Mouse (Mus musculus): Measurements from ENCODE around the gene Pip4k2a. TPM values are rescaled to one million over a fixed set of nuclear protein-coding genes. Genes with fewer than 3 reads are reported as not detected.
A peak's percentile ranks its signal among the peaks of the same experiment; 100 is the strongest.
"Not testable (repeated sequence)": the region's sequence is repeated elsewhere in the genome, so short reads cannot be mapped to it uniquely, and the experiment has no call there.

Gene Pip4k2a
- polyA plus RNA-seq (2015; fragmentation: Nextera tagmentation; extraction: Ambion mirVana), result 11.1 and 11.8 TPM in 2 replicates

DNA sequence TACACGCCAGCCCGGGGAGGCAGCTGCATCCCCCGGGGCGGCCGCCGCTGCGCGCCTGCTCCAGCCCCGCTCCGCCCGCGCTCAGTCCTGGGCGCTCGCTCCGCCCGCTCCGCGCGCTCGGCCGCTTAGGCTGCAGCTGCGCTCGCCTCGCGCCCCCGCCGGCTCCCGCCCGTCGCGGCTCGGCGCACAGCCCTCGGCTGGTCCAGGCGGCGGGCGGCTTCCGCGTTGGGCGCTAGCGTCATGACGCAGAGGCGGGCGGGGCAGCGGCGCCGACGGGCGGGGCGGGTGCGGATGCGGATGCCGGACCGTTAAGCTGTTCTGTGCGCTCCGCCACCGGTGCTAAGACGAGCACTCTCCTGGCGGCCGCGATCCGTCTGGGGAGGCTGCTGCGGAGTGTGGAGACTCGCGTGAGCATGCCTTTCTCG is at the start of gene Pip4k2a, which contains the start of gene 4930426L09Rik:
Pip4k2a (minus strand) TSS at position 73 of the 425 bp plus-strand sequence.
4930426L09Rik (plus strand) TSS at position 290 of the 425 bp plus-strand sequence.
- Histone ChIP-seq H3K36me3 (no peaks in the 10 kb centered on the region), H3K9ac (replicated peaks) (peak within 1 kb of the TSS; percentile 89), H3K27ac (replicated peaks) (peak within 1 kb of the TSS; percentile 88), H3K9me3 (no peaks in the 10 kb centered on the region), H3K4me3 (peak within 1 kb of the TSS; percentile 76), H3K4me1 (peaks cover 20% of the 10 kb centered on the region), H3K4me2 (replicated peaks) (peak within 1 kb of the TSS; percentile 92), H3K27me3 (no peaks in the 10 kb centered on the region)
- peak; percentile 98 for ATAC-seq (replicated peaks)
- WGBS, result 1% methylated on average over 64 of the region's 66 CpGs

DNA sequence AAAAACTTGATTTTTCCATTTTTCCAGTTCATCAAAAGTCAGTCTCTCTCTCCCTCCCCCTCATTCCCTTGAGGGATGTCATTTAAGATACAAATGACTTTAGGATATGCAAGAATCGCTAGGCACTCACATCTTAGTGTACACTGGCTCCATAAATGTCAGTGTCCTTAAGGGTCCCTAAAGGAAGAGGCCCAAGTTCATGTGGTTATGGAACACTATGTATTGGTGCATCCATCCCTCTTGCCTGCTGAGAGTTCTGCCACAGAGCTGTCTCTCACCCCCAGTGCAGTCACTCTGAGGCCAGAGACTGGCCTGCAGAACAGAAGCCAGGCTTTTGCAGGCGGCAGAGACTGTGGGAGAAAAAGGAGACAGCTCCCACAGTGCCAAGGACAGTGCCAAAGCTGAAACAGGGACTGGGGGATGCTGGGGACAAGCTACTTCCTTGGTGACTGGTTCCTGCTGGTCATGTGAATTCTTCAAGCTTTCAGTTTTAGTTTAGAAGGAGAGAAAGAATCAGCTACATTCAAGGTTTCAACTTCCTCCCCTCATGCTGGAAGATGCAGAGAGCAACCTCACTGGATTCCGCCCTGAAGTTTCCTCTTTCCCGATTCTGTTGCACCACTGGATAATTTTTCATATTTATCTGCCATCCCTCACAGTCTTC is 40.1 kb upstream of the Pip4k2a start:
- Histone ChIP-seq H3K27me3 (no peaks in the 10 kb centered on the region), H3K4me1 (no peaks in the 10 kb centered on the region), H3K9me3 (no peaks in the 10 kb centered on the region), H3K27ac (replicated peaks) (no peak overlapping the region), H3K9ac (replicated peaks) (no peak overlapping the region), H3K36me3 (no peaks in the 10 kb centered on the region), H3K4me3 (no peak overlapping the region), H3K4me2 (replicated peaks) (no peak overlapping the region)
- ATAC-seq (replicated peaks), result no peak
- WGBS, result 84% methylated on average over 4 of the region's 4 CpGs

DNA sequence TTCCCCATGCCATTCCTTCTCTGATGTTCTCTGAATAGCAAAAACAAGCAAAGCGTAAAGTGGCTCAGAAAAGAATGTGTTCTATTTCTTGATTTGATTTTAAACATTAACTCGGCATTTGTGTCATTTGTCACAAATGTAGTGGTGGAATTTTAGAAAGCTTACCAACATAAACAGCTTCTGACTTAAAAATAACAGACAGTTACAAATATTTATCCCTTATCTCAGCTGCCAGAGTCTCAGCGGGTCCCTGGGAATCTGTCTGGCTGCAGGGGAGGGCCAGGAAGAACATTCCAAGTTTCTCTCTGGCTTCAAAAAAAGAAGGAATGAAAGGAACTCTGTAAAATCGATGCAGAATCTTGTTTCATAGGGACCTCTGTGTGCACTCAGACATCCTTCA is 39.5 kb upstream of the Pip4k2a start:
- Histone ChIP-seq H3K4me3 (no peak overlapping the region), H3K27ac (replicated peaks) (no peak overlapping the region), H3K9ac (replicated peaks) (no peak overlapping the region), H3K27me3 (no peaks in the 10 kb centered on the region), H3K9me3 (no peaks in the 10 kb centered on the region), H3K4me1 (no peaks in the 10 kb centered on the region), H3K4me2 (replicated peaks) (no peak overlapping the region), H3K36me3 (no peaks in the 10 kb centered on the region)
- 84% methylated on average over 4 of the region's 4 CpGs for WGBS
- ATAC-seq (replicated peaks), result no peak

DNA sequence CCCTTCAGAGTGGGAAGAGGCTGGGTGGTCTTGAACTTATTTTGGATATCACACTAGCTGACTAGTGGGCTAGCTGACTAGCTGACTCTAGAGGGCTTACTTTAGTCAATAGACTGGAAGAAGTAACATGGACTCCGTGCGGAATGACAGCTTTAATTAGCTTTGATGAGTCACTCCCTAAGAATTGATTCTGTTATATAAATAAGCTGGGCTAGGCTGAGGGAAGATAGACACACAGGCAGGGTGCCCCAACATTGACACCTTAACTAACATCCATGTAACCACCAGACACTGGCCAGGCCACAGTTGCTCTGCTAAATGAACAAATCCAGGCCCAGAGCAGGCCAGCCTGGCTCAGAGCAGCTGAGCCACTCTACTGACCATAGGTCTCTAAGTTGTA is 26.9 kb upstream of the Pip4k2a start:
- H3K27me3 ChIP-seq, result no peaks in the 10 kb centered on the region
- H3K4me2 ChIP-seq (replicated peaks), result no peak overlapping the region
- no peaks in the 10 kb centered on the region for H3K4me1 ChIP-seq
- no peaks in the 10 kb centered on the region for H3K36me3 ChIP-seq
- H3K9ac ChIP-seq (replicated peaks), result no peak overlapping the region
- no peak for ATAC-seq (replicated peaks)
- H3K4me3 ChIP-seq, result no peak overlapping the region
- no peak overlapping the region for H3K27ac ChIP-seq (replicated peaks)
- WGBS, result 82% methylated on average over 2 of the region's 2 CpGs
- no peaks in the 10 kb centered on the region for H3K9me3 ChIP-seq

DNA sequence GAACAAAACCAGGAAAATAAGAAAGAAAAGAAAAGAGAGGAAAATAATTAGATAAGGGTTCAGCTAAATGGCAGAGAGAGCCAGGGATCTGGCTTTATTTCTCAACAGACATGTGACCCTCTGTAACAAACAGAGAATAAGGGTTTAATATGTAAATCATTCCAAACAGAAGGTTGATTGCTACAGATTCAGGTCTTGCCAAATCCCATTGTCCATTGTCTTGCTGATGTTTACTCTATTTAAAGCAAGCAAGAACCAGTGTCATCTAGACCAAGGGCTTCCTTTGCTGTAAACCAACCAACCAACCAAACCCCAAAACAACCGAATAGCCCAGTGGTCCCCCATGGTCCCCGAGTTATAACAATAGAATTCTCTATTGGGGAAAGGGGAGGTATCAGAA is 20.1 kb upstream of the Pip4k2a start:
- Histone ChIP-seq H3K4me3 (no peak overlapping the region), H3K9me3 (no peaks in the 10 kb centered on the region), H3K27ac (replicated peaks) (no peak overlapping the region), H3K27me3 (no peaks in the 10 kb centered on the region), H3K4me1 (no peaks in the 10 kb centered on the region), H3K36me3 (no peaks in the 10 kb centered on the region), H3K9ac (replicated peaks) (no peak overlapping the region), H3K4me2 (replicated peaks) (no peak overlapping the region)
- WGBS, result 63% methylated on average over 2 of the region's 2 CpGs
- no peak for ATAC-seq (replicated peaks)

DNA sequence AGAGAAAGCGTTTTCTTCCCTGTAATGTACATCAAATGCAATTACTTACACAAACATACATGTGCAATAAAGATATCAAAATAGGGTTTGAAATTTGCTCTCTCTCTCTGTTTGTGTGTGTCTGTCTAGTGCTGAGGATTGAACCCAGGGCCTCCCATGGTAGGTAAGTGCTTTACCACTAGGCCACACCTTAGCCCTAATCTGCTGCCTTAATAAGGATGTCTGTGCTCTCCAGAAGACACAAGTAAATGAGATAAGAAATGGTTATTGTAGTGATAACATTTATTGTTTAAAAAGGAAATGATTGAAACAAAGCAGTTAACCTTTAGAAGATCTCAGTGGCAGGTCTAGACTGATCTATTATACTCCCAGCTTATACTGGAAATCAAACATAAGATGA is 18.9 kb upstream of the Pip4k2a start:
- ATAC-seq (replicated peaks), result no peak
- 98% methylated on average over 1 of the region's 1 CpGs for WGBS
- Histone ChIP-seq H3K4me3 (no peak overlapping the region), H3K9ac (replicated peaks) (no peak overlapping the region), H3K36me3 (no peaks in the 10 kb centered on the region), H3K9me3 (no peaks in the 10 kb centered on the region), H3K4me1 (no peaks in the 10 kb centered on the region), H3K4me2 (replicated peaks) (no peak overlapping the region), H3K27me3 (no peaks in the 10 kb centered on the region), H3K27ac (replicated peaks) (no peak overlapping the region)

DNA sequence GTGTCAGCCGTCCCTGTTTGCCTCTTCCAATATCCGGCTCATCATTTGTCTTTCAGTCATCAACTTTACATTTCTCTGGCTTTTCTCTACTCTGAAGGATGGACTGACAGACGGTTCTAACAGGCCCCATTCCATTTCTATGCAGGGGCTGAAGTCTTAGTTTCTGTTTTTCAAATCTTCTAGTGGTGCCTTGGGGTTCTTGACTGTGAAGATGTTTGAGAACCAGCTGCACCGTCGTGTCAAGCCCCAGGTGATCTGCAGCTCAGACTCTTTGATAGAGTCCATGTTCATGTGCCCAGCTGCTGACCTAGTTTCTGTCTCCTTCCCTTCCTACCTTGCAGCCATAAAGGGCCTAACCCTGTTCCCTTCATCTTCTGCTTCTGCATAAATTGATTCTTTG is 18.4 kb upstream of the Pip4k2a start:
- Histone ChIP-seq H3K27ac (replicated peaks) (no peak overlapping the region), H3K9ac (replicated peaks) (no peak overlapping the region), H3K9me3 (no peaks in the 10 kb centered on the region), H3K4me3 (no peak overlapping the region), H3K27me3 (no peaks in the 10 kb centered on the region), H3K4me2 (replicated peaks) (no peak overlapping the region), H3K4me1 (no peaks in the 10 kb centered on the region), H3K36me3 (no peaks in the 10 kb centered on the region)
- ATAC-seq (replicated peaks), result no peak
- 85% methylated on average over 5 of the region's 5 CpGs for WGBS

DNA sequence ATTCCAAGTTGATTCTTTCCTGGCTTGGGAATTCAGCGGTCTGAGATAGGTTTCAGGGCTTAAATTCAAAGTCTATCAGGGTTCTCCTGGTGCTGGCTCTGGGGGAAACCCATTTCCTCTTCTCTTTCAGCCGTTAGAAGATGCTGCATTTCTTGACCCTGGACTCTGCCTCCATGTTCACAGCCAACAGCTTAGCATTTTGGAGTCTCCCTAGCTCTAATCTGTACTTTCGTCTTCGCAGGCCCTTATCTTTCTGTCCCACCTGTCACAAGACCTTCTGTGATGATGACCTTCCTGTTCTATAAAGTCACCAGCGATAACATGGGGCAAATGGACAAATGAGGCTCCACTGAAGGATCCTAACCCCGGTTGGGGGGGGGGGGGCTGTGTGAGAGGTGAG is 13.5 kb upstream of the Pip4k2a start:
- no peak for ATAC-seq (replicated peaks)
- Histone ChIP-seq H3K36me3 (no peaks in the 10 kb centered on the region), H3K9ac (replicated peaks) (no peak overlapping the region), H3K27me3 (no peaks in the 10 kb centered on the region), H3K9me3 (no peaks in the 10 kb centered on the region), H3K4me3 (no peak overlapping the region), H3K27ac (replicated peaks) (no peak overlapping the region), H3K4me2 (replicated peaks) (no peak overlapping the region), H3K4me1 (no peaks in the 10 kb centered on the region)
- WGBS, result 94% methylated on average over 6 of the region's 6 CpGs

DNA sequence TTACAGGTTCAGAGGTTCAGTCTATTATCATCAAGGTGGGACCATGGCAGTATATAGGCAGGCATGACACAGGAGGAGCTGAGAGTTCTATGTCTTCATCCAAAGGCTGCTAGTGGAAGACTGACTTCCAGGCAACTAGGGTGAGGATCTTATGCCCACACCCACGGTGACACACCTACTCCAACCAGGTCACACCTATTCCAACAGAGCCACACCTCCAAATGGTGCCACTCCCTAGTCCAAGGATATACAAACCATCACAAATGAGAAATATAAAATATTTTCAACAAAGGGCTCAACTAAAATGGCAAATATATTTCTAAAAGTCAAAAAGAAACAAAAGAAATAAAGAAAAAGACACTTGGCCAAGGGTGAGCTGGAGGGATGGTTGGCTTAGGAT is 12.6 kb upstream of the Pip4k2a start:
- H3K9ac ChIP-seq (replicated peaks); H3K9me3 ChIP-seq; ATAC-seq (replicated peaks); H3K36me3 ChIP-seq; H3K4me1 ChIP-seq; H3K27me3 ChIP-seq; H3K4me2 ChIP-seq (replicated peaks); H3K27ac ChIP-seq (replicated peaks); H3K4me3 ChIP-seq: not testable (repeated sequence)
- 100% methylated on average over 1 of the region's 1 CpGs for WGBS

DNA sequence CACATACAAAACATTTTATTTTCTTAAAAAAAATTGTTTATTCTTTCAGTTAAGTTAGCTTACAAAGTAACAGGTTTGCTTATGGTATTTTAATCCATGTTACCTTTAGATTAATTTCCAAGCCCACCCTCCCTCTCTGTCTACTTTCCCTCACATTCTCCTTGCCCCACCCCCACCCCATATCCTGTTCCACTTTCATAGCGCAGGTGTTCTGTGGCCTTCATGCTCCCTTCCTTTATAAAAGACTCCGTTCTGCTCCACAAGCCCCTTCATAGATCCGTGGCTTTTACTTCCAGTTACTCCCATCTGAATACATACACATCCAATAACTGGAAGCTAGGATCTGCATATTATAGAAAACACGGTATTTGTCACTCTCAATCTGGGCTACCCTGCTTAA is 9.7 kb upstream of the Pip4k2a start:
- no peak overlapping the region for H3K4me3 ChIP-seq
- no peak overlapping the region for H3K27ac ChIP-seq (replicated peaks)
- no peak overlapping the region for H3K4me2 ChIP-seq (replicated peaks)
- 80% methylated on average over 4 of the region's 4 CpGs for WGBS
- no peak for ATAC-seq (replicated peaks)
- H3K9ac ChIP-seq (replicated peaks), result no peak overlapping the region
- H3K4me1 ChIP-seq, result no peaks in the 10 kb centered on the region
- H3K36me3 ChIP-seq, result no peaks in the 10 kb centered on the region
- no peaks in the 10 kb centered on the region for H3K9me3 ChIP-seq
- H3K27me3 ChIP-seq, result no peaks in the 10 kb centered on the region

DNA sequence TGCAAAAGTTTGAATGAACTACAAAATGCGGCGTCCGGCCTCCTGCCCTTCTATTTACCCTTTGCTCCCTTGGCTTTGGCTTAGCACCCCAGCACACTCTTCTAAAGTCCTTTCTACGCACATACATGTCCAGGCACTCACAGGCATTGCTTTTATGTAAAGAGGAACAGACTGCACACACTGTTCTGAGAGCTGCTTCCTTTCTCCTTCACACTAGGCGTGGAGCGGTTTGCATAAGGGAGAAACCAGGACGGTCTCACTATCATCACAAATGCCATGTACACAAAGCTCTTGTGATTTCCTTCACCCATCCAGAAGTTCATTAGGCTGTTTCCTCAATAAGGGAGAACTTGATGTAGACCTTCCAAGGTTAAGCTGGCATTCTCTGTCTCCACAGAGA is 8.2 kb upstream of the Pip4k2a start:
- Histone ChIP-seq H3K27ac (replicated peaks) (no peak overlapping the region), H3K36me3 (no peaks in the 10 kb centered on the region), H3K4me3 (no peak overlapping the region), H3K9ac (replicated peaks) (no peak overlapping the region), H3K9me3 (no peaks in the 10 kb centered on the region), H3K27me3 (no peaks in the 10 kb centered on the region), H3K4me2 (replicated peaks) (no peak overlapping the region), H3K4me1 (no peaks in the 10 kb centered on the region)
- WGBS, result 87% methylated on average over 7 of the region's 7 CpGs
- ATAC-seq (replicated peaks), result no peak

DNA sequence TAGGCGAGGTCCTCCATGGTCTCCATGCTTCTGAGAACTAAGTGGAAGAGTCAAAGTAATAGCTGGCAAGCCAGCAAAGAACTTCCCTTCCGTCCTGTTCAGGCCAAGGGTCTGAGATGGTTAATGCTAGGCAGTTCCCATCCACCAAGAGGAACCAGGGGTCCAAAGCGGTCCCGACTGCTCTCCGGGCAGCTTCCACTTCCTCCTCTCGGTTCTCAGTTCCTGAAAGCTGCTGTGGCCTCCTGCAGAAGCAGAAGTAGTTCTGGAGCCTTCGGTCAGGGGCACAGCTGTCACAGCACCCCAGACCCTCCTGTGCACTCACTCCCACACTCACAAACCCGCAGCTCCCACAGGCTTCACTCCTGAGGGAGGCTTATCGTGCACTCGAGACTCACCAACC is 6.9 kb upstream of the Pip4k2a start:
- Histone ChIP-seq H3K9me3 (no peaks in the 10 kb centered on the region), H3K9ac (replicated peaks) (no peak overlapping the region), H3K27me3 (no peaks in the 10 kb centered on the region), H3K27ac (replicated peaks) (no peak overlapping the region), H3K4me2 (replicated peaks) (no peak overlapping the region), H3K4me1 (no peaks in the 10 kb centered on the region), H3K36me3 (no peaks in the 10 kb centered on the region), H3K4me3 (no peak overlapping the region)
- no peak for ATAC-seq (replicated peaks)
- WGBS, result 83% methylated on average over 10 of the region's 10 CpGs

DNA sequence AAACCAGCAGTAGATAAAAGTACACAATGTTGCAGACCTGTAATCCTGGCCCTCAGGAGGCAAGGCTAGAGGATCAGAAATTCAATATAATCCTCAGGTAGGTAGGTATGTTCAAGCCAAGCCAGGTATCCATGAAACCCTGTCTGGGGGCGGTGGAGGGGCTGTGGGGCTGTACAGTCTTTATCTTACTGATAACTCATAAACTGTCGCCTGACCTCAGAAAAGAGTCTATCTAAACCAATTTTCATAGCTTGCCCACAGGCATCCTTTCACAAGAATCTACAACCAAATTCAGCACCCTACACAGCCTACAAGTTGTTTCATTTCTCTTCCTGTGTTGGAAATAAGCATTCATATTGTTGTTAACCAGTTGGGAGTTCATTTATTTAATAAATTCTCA is 1.5 kb upstream of the Pip4k2a start:
- ATAC-seq (replicated peaks), result no peak
- H3K36me3 ChIP-seq, result no peaks in the 10 kb centered on the region
- no peak overlapping the region for H3K4me2 ChIP-seq (replicated peaks)
- H3K27ac ChIP-seq (replicated peaks), result no peak overlapping the region
- no peaks in the 10 kb centered on the region for H3K27me3 ChIP-seq
- no peak overlapping the region for H3K9ac ChIP-seq (replicated peaks)
- H3K4me3 ChIP-seq, result no peak overlapping the region
- H3K9me3 ChIP-seq, result no peaks in the 10 kb centered on the region
- WGBS, result 88% methylated on average over 2 of the region's 2 CpGs
- peaks cover 20% of the 10 kb centered on the region for H3K4me1 ChIP-seq
